ENCODE assay signal across 8 mouse cellular contexts in the genomic region with DNA sequence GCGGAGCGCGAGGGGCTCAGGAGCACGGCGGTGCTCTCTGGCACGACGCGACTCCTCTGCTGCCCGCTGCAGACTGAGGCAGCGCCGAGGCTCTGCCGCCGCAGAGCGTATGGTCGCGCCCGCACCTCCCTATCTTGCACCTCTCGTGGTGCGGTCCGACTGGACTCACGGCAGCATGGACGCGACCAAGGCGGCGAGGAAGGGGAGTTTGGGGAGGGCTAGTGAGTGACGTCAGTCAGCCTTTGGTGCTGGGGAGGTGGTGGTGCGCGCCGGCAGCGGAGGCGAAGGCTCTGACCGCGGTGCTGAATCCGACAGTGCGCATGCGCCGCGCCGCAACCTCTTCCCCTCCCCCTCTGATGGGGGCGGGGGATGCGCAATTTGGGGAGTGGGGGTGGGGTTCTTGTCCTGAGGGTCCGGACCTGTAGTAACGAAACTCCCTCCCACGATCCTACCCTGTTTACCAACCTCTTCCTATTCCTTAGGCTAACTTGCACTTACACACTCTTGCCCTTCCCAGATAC. TPM values are rescaled to one million over a fixed set of nuclear protein-coding genes. Genes with fewer than 3 reads are reported as not detected.
A peak's percentile ranks its signal among the peaks of the same experiment; 100 is the strongest.
DNase-seq lines count a peak whose midpoint lies in the region; ATAC-seq lines count a peak whose summit lies in the region.

Gene Syn1 (minus strand): TSS at position 161 of the 521 bp plus-strand sequence.

- H3K36me3 ChIP-seq in intestine, embryonic 15.5 days: no peaks in the 10 kb centered on the region

- no peak within 1 kb of the TSS for H3K27ac ChIP-seq in intestine, embryonic 15.5 days

- peak within 1 kb of the TSS; percentile 84 for H3K4me2 ChIP-seq in intestine, embryonic 15.5 days (replicated peaks)

- H3K9ac ChIP-seq in intestine, embryonic 15.5 days: peak within 1 kb of the TSS; percentile 3; the same call in 1 of the 2 replicates

- 15% methylated on average over 40 of the region's 44 CpGs for WGBS in intestine, embryonic 15.5 days

- H3K27me3 ChIP-seq in intestine, embryonic 15.5 days (replicated peaks): peaks cover 3% of the 10 kb centered on the region; the same call in 1 of the 2 replicates

- ATAC-seq in intestine, embryonic 15.5 days: peak; percentile 99
- peak; percentile 93 for ATAC-seq in megakaryocyte-erythroid progenitor cell, adult 5-6 weeks (replicated peaks; ENCODE audit: low FRiP score, low TSS enrichment, poor library complexity, severe bottlenecking)

- no peaks in the 10 kb centered on the region for H3K4me1 ChIP-seq in intestine, embryonic 15.5 days (replicated peaks)

- DNase-seq in adrenal gland, adult (ENCODE audit: inconsistent age in 2 of 2, low spot score in 1 of 2): peak; percentile 87 to 90
- peak; percentile 92 for DNase-seq in embryo, embryonic 10 days (ENCODE audit: low spot score)
- DNase-seq in gastrocnemius, postnatal 36 days: peak; percentile 45 to 58
- DNase-seq in left cerebral cortex, postnatal 14 days (ENCODE audit: low spot score in 2 of 2): peak; percentile 84 to 90
- peak; percentile 78 for DNase-seq in right cerebral cortex, postnatal 14 days
- peak; percentile 33 for DNase-seq in urinary bladder, postnatal 25 days (ENCODE audit: low spot score)

- no peaks in the 10 kb centered on the region for H3K9me3 ChIP-seq in intestine, embryonic 15.5 days

- intact Hi-C loops in gastrocnemius, postnatal 36 days (cut with DNase I): no loop called here
- intact Hi-C loops in left cerebral cortex, postnatal 14 days (cut with DNase I): loop anchor here (10.0 kb wide), 1 partner anchor 56 kb away; no protein-coding TSS in a partner anchor

- H3K4me3 ChIP-seq in intestine, embryonic 15.5 days (replicated peaks): peak within 1 kb of the TSS; percentile 37

RNA-seq across cellular contexts. Expression of gene Syn1, which starts in this region (rescaled TPM):
- total RNA-seq in gastrocnemius, postnatal 36 days (2021): under 1 TPM; 0.07 to 0.08 TPM
- 2.5 and 2.6 TPM in 2 replicates for polyA plus RNA-seq in intestine, embryonic 15.5 days (2015; fragmentation: Nextera tagmentation; extraction: Ambion mirVana)
- total RNA-seq in left cerebral cortex, postnatal 14 days (2021): 100 to 1,000 TPM; 579 to 600 TPM
- total RNA-seq in megakaryocyte-erythroid progenitor cell, adult 5-6 weeks (2014; fragmentation: Nextera tagmentation): not detected in 2 replicates
- 0.46 TPM in 1 of 2 replicates, not detected in the other for total RNA-seq in megakaryocyte-erythroid progenitor cell, adult 5-6 weeks (2017)

Comparison
In these comparisons a context has a peak if more than half of its experiments do, and no peak if none do; other contexts are left out.
1. RNA of gene Syn1 (total RNA-seq): 579 to 600 TPM in left cerebral cortex, postnatal 14 days; 0.07 to 0.08 TPM in gastrocnemius, postnatal 36 days and 0.46 TPM in megakaryocyte-erythroid progenitor cell, adult 5-6 weeks; every median in the first group is over 100 times any median in the second.
2. Peak in DNase-seq in gastrocnemius, postnatal 36 days; RNA of the gene not detected or under 1 TPM.
3. Peak in ATAC-seq in megakaryocyte-erythroid progenitor cell, adult 5-6 weeks; RNA of the gene not detected or under 1 TPM.
4. DNase-seq: peak in every context shown above with its lines; median percentile 92 in embryo, embryonic 10 days; 88 in adrenal gland, adult; 87 in left cerebral cortex, postnatal 14 days; 78 in right cerebral cortex, postnatal 14 days; 52 in gastrocnemius, postnatal 36 days; 33 in urinary bladder, postnatal 25 days.